Mouse (Mus musculus): ENCODE results near the gene Dusp16. TPM values are rescaled to one million over a fixed set of nuclear protein-coding genes. Genes with fewer than 3 reads are reported as not detected.

Gene Dusp16
- polyA plus RNA-seq, 1 experiment from 2014 or later: 10.1 TPM

GRCm38 (mm10) chr6:134781494-134781913 is 10.9 kb downstream of the Dusp16 start:
- DNase-seq (ENCODE audit: low spot score): no peak
- no peak overlapping the region for H3K9ac ChIP-seq (ENCODE audit: low read depth, low read length)
- H3K4me2 ChIP-seq (ENCODE audit: low read length): no peak overlapping the region
- WGBS: 76% methylated on average over 7 of the region's 7 CpGs
- no peaks in the 10 kb centered on the region for H3K9me3 ChIP-seq (replicated peaks; ENCODE audit: low read length)
- ATAC-seq (replicated peaks; ENCODE audit: low FRiP score, low read depth): no peak
- no peak for TF ChIP-seq CTCF (IDR thresholded peaks at IDR 0.05; ENCODE audit: low read depth)
- H3K4me3 ChIP-seq (replicated peaks; ENCODE audit: low read depth, low read length): no peak overlapping the region
- H3K27ac ChIP-seq: no peak overlapping the region
- no peaks in the 10 kb centered on the region for H3K36me3 ChIP-seq (ENCODE audit: insufficient read depth, low read length)
- H3K27me3 ChIP-seq (ENCODE audit: insufficient read depth, low read length): no peaks in the 10 kb centered on the region
- H3K4me1 ChIP-seq (replicated peaks; ENCODE audit: insufficient read depth, low read length): no peaks in the 10 kb centered on the region

GRCm38 (mm10) chr6:134780024-134780423 is 12.4 kb downstream of the Dusp16 start:
- no peak overlapping the region for H3K9ac ChIP-seq (ENCODE audit: low read depth, low read length)
- no peak overlapping the region for H3K27ac ChIP-seq
- no peaks in the 10 kb centered on the region for H3K9me3 ChIP-seq (replicated peaks; ENCODE audit: low read length)
- no peaks in the 10 kb centered on the region for H3K27me3 ChIP-seq (ENCODE audit: insufficient read depth, low read length)
- H3K4me1 ChIP-seq (replicated peaks; ENCODE audit: insufficient read depth, low read length): no peaks in the 10 kb centered on the region
- H3K36me3 ChIP-seq (ENCODE audit: insufficient read depth, low read length): no peaks in the 10 kb centered on the region
- no peak overlapping the region for H3K4me3 ChIP-seq (replicated peaks; ENCODE audit: low read depth, low read length)
- no peak for TF ChIP-seq CTCF (IDR thresholded peaks at IDR 0.05; ENCODE audit: low read depth)
- no peak overlapping the region for H3K4me2 ChIP-seq (ENCODE audit: low read length)
- ATAC-seq (replicated peaks; ENCODE audit: low FRiP score, low read depth) (no peak), DNase-seq (ENCODE audit: low spot score) (no peak)
- WGBS: 78% methylated on average over 2 of the region's 2 CpGs

- H3K27ac ChIP-seq: no peak overlapping the region
- H3K9me3 ChIP-seq (replicated peaks; ENCODE audit: low read length): no peaks in the 10 kb centered on the region
- H3K4me1 ChIP-seq (replicated peaks; ENCODE audit: insufficient read depth, low read length): no peaks in the 10 kb centered on the region
- no peaks in the 10 kb centered on the region for H3K36me3 ChIP-seq (ENCODE audit: insufficient read depth, low read length)
- H3K4me2 ChIP-seq (ENCODE audit: low read length): no peak overlapping the region
- H3K27me3 ChIP-seq (ENCODE audit: insufficient read depth, low read length): no peaks in the 10 kb centered on the region
- no peak for TF ChIP-seq CTCF (IDR thresholded peaks at IDR 0.05; ENCODE audit: low read depth)
- no peak overlapping the region for H3K9ac ChIP-seq (ENCODE audit: low read depth, low read length)
- DNase-seq (ENCODE audit: low spot score) (no peak), ATAC-seq (replicated peaks; ENCODE audit: low FRiP score, low read depth) (no peak)
- 52% methylated on average over 3 of the region's 3 CpGs for WGBS
- H3K4me3 ChIP-seq (replicated peaks; ENCODE audit: low read depth, low read length): no peak overlapping the region
Measured at GRCm38 (mm10) chr6:134773961-134774360, 18.5 kb downstream of the Dusp16 start.

- no peaks in the 10 kb centered on the region for H3K9me3 ChIP-seq (replicated peaks; ENCODE audit: low read length)
- no peak for ATAC-seq (replicated peaks; ENCODE audit: low FRiP score, low read depth)
- no peak overlapping the region for H3K9ac ChIP-seq (ENCODE audit: low read depth, low read length)
- H3K36me3 ChIP-seq (ENCODE audit: insufficient read depth, low read length): no peaks in the 10 kb centered on the region
- H3K4me3 ChIP-seq (replicated peaks; ENCODE audit: low read depth, low read length): no peak overlapping the region
- 96% methylated on average over 1 of the region's 1 CpGs for WGBS
- H3K27ac ChIP-seq: no peak overlapping the region
- no peaks in the 10 kb centered on the region for H3K4me1 ChIP-seq (replicated peaks; ENCODE audit: insufficient read depth, low read length)
- TF ChIP-seq CTCF (IDR thresholded peaks at IDR 0.05; ENCODE audit: low read depth): no peak
- no peak for DNase-seq (ENCODE audit: low spot score)
- H3K27me3 ChIP-seq (ENCODE audit: insufficient read depth, low read length): no peaks in the 10 kb centered on the region
- H3K4me2 ChIP-seq (ENCODE audit: low read length): no peak overlapping the region
Measured at GRCm38 (mm10) chr6:134773292-134773893, 19.0 kb downstream of the Dusp16 start.

GRCm38 (mm10) chr6:134770339-134770738 is 22.1 kb downstream of the Dusp16 start:
- H3K9me3 ChIP-seq (replicated peaks; ENCODE audit: low read length): no peaks in the 10 kb centered on the region

GRCm38 (mm10) chr6:134764441-134765061 is 27.9 kb downstream of the Dusp16 start:
- ATAC-seq (replicated peaks; ENCODE audit: low FRiP score, low read depth): 0 out of 2 replicates have a peak, but pooled peaks have one; percentile 17
- Histone ChIP-seq H3K27ac (no peak overlapping the region), H3K4me1 (replicated peaks; ENCODE audit: insufficient read depth, low read length) (no peaks in the 10 kb centered on the region), H3K4me3 (replicated peaks; ENCODE audit: low read depth, low read length) (no peak overlapping the region), H3K9me3 (replicated peaks; ENCODE audit: low read length) (no peaks in the 10 kb centered on the region), H3K4me2 (ENCODE audit: low read length) (no peak overlapping the region), H3K36me3 (ENCODE audit: insufficient read depth, low read length) (no peaks in the 10 kb centered on the region), H3K9ac (ENCODE audit: low read depth, low read length) (no peak overlapping the region), H3K27me3 (ENCODE audit: insufficient read depth, low read length) (no peaks in the 10 kb centered on the region)
- 90% methylated on average over 5 of the region's 5 CpGs for WGBS
- TF ChIP-seq CTCF (IDR thresholded peaks at IDR 0.05; ENCODE audit: low read depth): no peak
- DNase-seq (ENCODE audit: low spot score): no peak

More at GRCm38 (mm10) chr6:134770339-134770738, 22.1 kb downstream of the Dusp16 start:
- no peaks in the 10 kb centered on the region for H3K27me3 ChIP-seq (ENCODE audit: insufficient read depth, low read length)
- no peak for DNase-seq (ENCODE audit: low spot score)
- no peak overlapping the region for H3K4me2 ChIP-seq (ENCODE audit: low read length)
- no peaks in the 10 kb centered on the region for H3K36me3 ChIP-seq (ENCODE audit: insufficient read depth, low read length)
- no peak overlapping the region for H3K27ac ChIP-seq
- ATAC-seq (replicated peaks; ENCODE audit: low FRiP score, low read depth): no peak
- no peak overlapping the region for H3K9ac ChIP-seq (ENCODE audit: low read depth, low read length)
- TF ChIP-seq CTCF (IDR thresholded peaks at IDR 0.05; ENCODE audit: low read depth): no peak
- H3K4me3 ChIP-seq (replicated peaks; ENCODE audit: low read depth, low read length): no peak overlapping the region
- H3K4me1 ChIP-seq (replicated peaks; ENCODE audit: insufficient read depth, low read length): no peaks in the 10 kb centered on the region

Data from kidney, postnatal 0 days (tissue).